In the genomic region with DNA sequence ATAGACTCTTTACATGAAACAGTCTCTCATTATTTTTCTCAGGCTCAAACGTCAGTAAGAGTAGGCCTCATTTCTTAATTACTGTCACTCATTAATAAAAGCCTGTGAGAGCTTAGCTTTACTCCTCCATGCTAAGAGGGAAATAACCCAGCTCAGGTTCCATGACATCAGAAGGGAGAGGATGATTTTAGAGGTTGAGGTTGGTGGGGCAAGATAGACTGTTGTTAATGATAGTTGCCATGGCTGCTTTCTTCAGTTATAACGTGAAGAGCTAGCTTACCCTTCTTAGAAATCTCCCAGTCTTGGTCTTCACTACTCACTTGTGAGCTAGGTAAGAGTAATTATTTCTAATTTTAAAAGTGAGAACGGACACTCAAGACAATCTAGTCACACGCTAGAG, we compare ENCODE assay signal across 10 mouse cellular contexts. TPM values are rescaled to one million over a fixed set of nuclear protein-coding genes. Genes with fewer than 3 reads are reported as not detected.
DNase-seq lines count a peak whose midpoint lies in the region; ATAC-seq and TF ChIP-seq lines count a peak whose summit lies in the region.
"Had no signal": no experiment of that assay in that cellular context is flagged by ENCODE, and none has a peak within 500 bp of the region (broad histone marks: within the 10 kb centered on the region; RNA-seq: fewer than 3 reads in every experiment).

No protein-coding gene starts in this region.

- TF ChIP-seq RAD21 in CH12.LX (IDR thresholded peaks at IDR 0.05; ENCODE audit: low read depth, low read length), result no peak

- DNase-seq in heart, postnatal 4 days, result no peak
- peak; percentile 46 for DNase-seq in CH12.LX (ENCODE audit: extremely low read depth)
- DNase-seq in forebrain, postnatal 0 days, result no peak
- DNase-seq in adrenal gland, postnatal 25 days, result no peak
- DNase-seq in gastrocnemius, postnatal 25 days, result no peak
- DNase-seq: heart, adult 11 months had no signal

- dilution Hi-C loops in CH12.LX (cut with MboI; ENCODE audit: extremely low pct_ligation_motif_present, extremely low pct_unique_long_range_greater_than_20kb, low sequenced_read_pairs), result no loop called here

- 0 out of 2 replicates have a peak, but pooled peaks cover 3% of the 10 kb centered on the region for H3K79me2 ChIP-seq in CH12.LX (replicated peaks; ENCODE audit: control insufficient read depth, extremely low read depth, insufficient read depth, poor library complexity, severe bottlenecking)

- TF ChIP-seq EP300 in CH12.LX (IDR thresholded peaks at IDR 0.05; ENCODE audit: low read length), result no peak

- WGBS in heart, embryonic 12.5 days, result 58% methylated on average over 4 of the region's 4 CpGs
- 29% methylated on average over 4 of the region's 4 CpGs for WGBS in forebrain, postnatal 0 days
- WGBS in midbrain, embryonic 13.5 days, result 70% methylated on average over 4 of the region's 4 CpGs

- no peak for TF ChIP-seq POLR2A in CH12.LX (IDR thresholded peaks at IDR 0.05; ENCODE audit: low read depth, low read length)

- H3K4me2 ChIP-seq in heart, embryonic 12.5 days, result 0 out of 2 replicates have a peak overlapping the region, but pooled peaks have one; percentile 40
- peak overlapping the region; percentile 21; the same call in 1 of the 2 replicates for H3K4me2 ChIP-seq in CH12.LX (ENCODE audit: insufficient read depth, low read depth, poor library complexity, severe bottlenecking)
- H3K4me2 ChIP-seq in forebrain, postnatal 0 days (ENCODE audit: low read depth), result peak overlapping the region; percentile 83
- peak overlapping the region; percentile 39 for H3K4me2 ChIP-seq in midbrain, embryonic 13.5 days (replicated peaks)

- peaks cover 9% of the 10 kb centered on the region for H3K4me1 ChIP-seq in heart, embryonic 12.5 days (replicated peaks)
- H3K4me1 ChIP-seq in CH12.LX (ENCODE audit: control insufficient read depth in 1 of 2, insufficient read depth in 2 of 2), result peaks cover 5 to 57% of the 10 kb centered on the region in 2 experiments; a peak in 3 of 4 replicates
- peaks cover 13% of the 10 kb centered on the region; the same call in 1 of the 2 replicates for H3K4me1 ChIP-seq in forebrain, postnatal 0 days (ENCODE audit: insufficient read depth)
- H3K4me1 ChIP-seq in midbrain, embryonic 13.5 days (replicated peaks), result peaks cover 27% of the 10 kb centered on the region

- H3K27ac ChIP-seq in heart, embryonic 12.5 days (ENCODE audit: poor library complexity, severe bottlenecking), result no peak overlapping the region
- no peak overlapping the region for H3K27ac ChIP-seq in CH12.LX (ENCODE audit: insufficient read depth, low read depth)
- no peak overlapping the region for H3K27ac ChIP-seq in forebrain, postnatal 0 days (ENCODE audit: low read depth, low read length)
- no peak overlapping the region for H3K27ac ChIP-seq in midbrain, embryonic 13.5 days

- H3K4me3 ChIP-seq in heart, embryonic 12.5 days, result no peak overlapping the region
- peak overlapping the region in 2 of 3 experiments; percentile 80 to 89 for H3K4me3 ChIP-seq in CH12.LX (replicated peaks in 1 of 3; ENCODE audit: low read depth in 2 of 3, low read length in 2 of 3, poor library complexity in 1 of 3)
- H3K4me3 ChIP-seq in forebrain, postnatal 0 days (ENCODE audit: low read depth, low read length), result peak overlapping the region; percentile 20
- 0 out of 2 replicates have a peak overlapping the region, but pooled peaks have one; percentile 2 for H3K4me3 ChIP-seq in midbrain, embryonic 13.5 days (replicated peaks)

- no peak for TF ChIP-seq CTCF in CH12.LX (conservative IDR thresholded peaks at IDR 0.05 in 1 of 2, IDR thresholded peaks at IDR 0.05 in 1 of 2; ENCODE audit: low read depth in 2 of 2, low read length in 2 of 2)
- TF ChIP-seq CTCF in forebrain, postnatal 0 days (IDR thresholded peaks at IDR 0.05; ENCODE audit: low read depth), result no peak

- H3K9ac ChIP-seq in heart, embryonic 12.5 days, result no peak overlapping the region
- no peak overlapping the region for H3K9ac ChIP-seq in CH12.LX (ENCODE audit: insufficient read depth, low read depth)
- H3K9ac ChIP-seq in forebrain, postnatal 0 days, result no peak overlapping the region
- H3K9ac ChIP-seq in midbrain, embryonic 13.5 days (replicated peaks), result no peak overlapping the region

- no peak for ATAC-seq in heart, embryonic 12.5 days (ENCODE audit: insufficient number of reproducible peaks, low FRiP score)
- no peak for ATAC-seq in forebrain, postnatal 0 days
- no peak for ATAC-seq in midbrain, embryonic 13.5 days
- ATAC-seq in activated CD4-positive, CD25-positive, alpha-beta regulatory T cell, adult 4 months, result no peak

- H3K9me3 ChIP-seq in heart, embryonic 12.5 days (replicated peaks), result no peaks in the 10 kb centered on the region
- H3K9me3 ChIP-seq in CH12.LX (replicated peaks; ENCODE audit: low read length), result no peaks in the 10 kb centered on the region
- H3K9me3 ChIP-seq in forebrain, postnatal 0 days (ENCODE audit: low read length), result no peaks in the 10 kb centered on the region
- H3K9me3 ChIP-seq in midbrain, embryonic 13.5 days, result no peaks in the 10 kb centered on the region

- 0 out of 2 replicates have a peak, but pooled peaks cover 5% of the 10 kb centered on the region for H3K36me3 ChIP-seq in heart, embryonic 12.5 days
- H3K36me3 ChIP-seq in CH12.LX (replicated peaks in 1 of 2; ENCODE audit: control insufficient read depth in 1 of 2, insufficient read depth in 1 of 2, low read length in 1 of 2), result peaks cover 0 to 11% of the 10 kb centered on the region in 2 experiments
- H3K36me3 ChIP-seq in forebrain, postnatal 0 days (ENCODE audit: insufficient read depth), result no peaks in the 10 kb centered on the region
- no peaks in the 10 kb centered on the region for H3K36me3 ChIP-seq in midbrain, embryonic 13.5 days

- in situ Hi-C loops in CH12.LX (cut with MboI; ENCODE audit: low pct_ligation_motif_present, low pct_unique_long_range_greater_than_20kb, low sequenced_read_pairs), result no loop called here

- H3K27me3 ChIP-seq in heart, embryonic 12.5 days (replicated peaks), result no peaks in the 10 kb centered on the region
- no peaks in the 10 kb centered on the region for H3K27me3 ChIP-seq in CH12.LX (replicated peaks)
- no peaks in the 10 kb centered on the region for H3K27me3 ChIP-seq in forebrain, postnatal 0 days (ENCODE audit: insufficient read depth, low read length)
- 0 out of 2 replicates have a peak, but pooled peaks cover 2% of the 10 kb centered on the region for H3K27me3 ChIP-seq in midbrain, embryonic 13.5 days

TF ChIP-seq in CH12.LX, 34 proteins besides CTCF, POLR2A, EP300 and RAD21:
- TF ChIP-seq HCFC1 (IDR thresholded peaks at IDR 0.05; ENCODE audit: low read depth, low read length) (no peak), MYC (IDR thresholded peaks at IDR 0.05; ENCODE audit: low read depth, low read length) (no peak), MAX (IDR thresholded peaks at IDR 0.05; ENCODE audit: low read length) (no peak), GABPA (IDR thresholded peaks at IDR 0.05; ENCODE audit: insufficient replicate concordance, low read depth, low read length) (no peak), RCOR1 (conservative IDR thresholded peaks at IDR 0.05; ENCODE audit: low read depth, low read length) (no peak), MAFK (IDR thresholded peaks at IDR 0.05; ENCODE audit: insufficient replicate concordance, low read length) (no peak), SIN3A (IDR thresholded peaks at IDR 0.05; ENCODE audit: low read length) (no peak), MAZ (IDR thresholded peaks at IDR 0.05; ENCODE audit: low read depth, low read length) (no peak), E2F4 (IDR thresholded peaks at IDR 0.05; ENCODE audit: insufficient replicate concordance, low read depth, low read length) (no peak), MXI1 (IDR thresholded peaks at IDR 0.05; ENCODE audit: low read depth, low read length) (no peak), PAX5 (IDR thresholded peaks at IDR 0.05; ENCODE audit: low read length) (no peak), NRF1 (IDR thresholded peaks at IDR 0.05; ENCODE audit: low read depth, low read length) (no peak), TBP (conservative IDR thresholded peaks at IDR 0.05; ENCODE audit: low read depth, low read length) (no peak), BHLHE40 (IDR thresholded peaks at IDR 0.05; ENCODE audit: low read depth, low read length) (no peak), IRF4 (IDR thresholded peaks at IDR 0.05; ENCODE audit: low read depth, low read length) (no peak), USF1 (IDR thresholded peaks at IDR 0.05; ENCODE audit: low read depth, low read length) (no peak), ELF1 (IDR thresholded peaks at IDR 0.05; ENCODE audit: low read depth, low read length) (no peak), TCF12 (IDR thresholded peaks at IDR 0.05; ENCODE audit: low read depth, low read length) (no peak), ZNF384 (IDR thresholded peaks at IDR 0.05; ENCODE audit: low read depth, low read length) (no peak)

RNA-seq across cellular contexts. Expression of a gene that starts 1.3 kb away (rescaled TPM):
- polyA plus RNA-seq in heart, embryonic 12.5 days (2016; fragmentation: Nextera tagmentation; extraction: Ambion mirVana), result 36.1 and 41.9 TPM in 2 replicates
- 10 to 100 TPM; 21.2 to 22.6 TPM for total RNA-seq in heart, postnatal 4 days (2021)
- total RNA-seq in CH12.LX (2012; rRNA removed) (19.9 and 22.0 TPM in 2 replicates), CH12.LX (2014; rRNA removed) (74.3 and 76.8 TPM in 2 replicates)
- 29.8 and 32.3 TPM in 2 replicates for polyA plus RNA-seq in CH12.LX (2012; ENCODE audit: insufficient read length, low read depth)
- total RNA-seq in forebrain, postnatal 0 days (2014; rRNA removed), result 55.9 and 58.9 TPM in 2 replicates
- 25.0 and 28.3 TPM in 2 replicates for polyA plus RNA-seq in forebrain, postnatal 0 days (2015; fragmentation: Nextera tagmentation; extraction: Ambion mirVana)
- polyA plus RNA-seq in midbrain, embryonic 13.5 days (2015; fragmentation: Nextera tagmentation; extraction: Ambion mirVana), result 38.5 and 39.8 TPM in 2 replicates
- 8.2 and 9.7 TPM in 2 replicates for total RNA-seq in adrenal gland, postnatal 25 days (2021)
- 10 to 100 TPM; 19.0 to 25.9 TPM for polyA plus RNA-seq in activated CD4-positive, CD25-positive, alpha-beta regulatory T cell, adult 4 months (2017; shearing (Covaris generic))
- total RNA-seq in gastrocnemius, postnatal 25 days (2021), result 1 to 10 TPM; 3.9 to 4.1 TPM

RNA-seq across cellular contexts. Expression of a gene that starts 57.7 kb away (rescaled TPM):
- 1,088 and 1,135 TPM in 2 replicates for polyA plus RNA-seq in heart, embryonic 12.5 days (2016; fragmentation: Nextera tagmentation; extraction: Ambion mirVana)
- total RNA-seq in heart, postnatal 4 days (2021), result 1,000 to 10,000 TPM; 1,381 to 1,460 TPM
- total RNA-seq in CH12.LX (2012; rRNA removed) (1.4 and 1.7 TPM in 2 replicates), CH12.LX (2014; rRNA removed) (2.3 and 2.5 TPM in 2 replicates)
- polyA plus RNA-seq in CH12.LX (2012; ENCODE audit: insufficient read length, low read depth), result 0.29 TPM in 1 of 2 replicates, not detected in the other
- 1.2 TPM in 1 of 2 replicates, not detected in the other for total RNA-seq in forebrain, postnatal 0 days (2014; rRNA removed)
- polyA plus RNA-seq in forebrain, postnatal 0 days (2015; fragmentation: Nextera tagmentation; extraction: Ambion mirVana), result not detected in 2 replicates
- 0.19 TPM in 1 of 2 replicates, not detected in the other for polyA plus RNA-seq in midbrain, embryonic 13.5 days (2015; fragmentation: Nextera tagmentation; extraction: Ambion mirVana)
- total RNA-seq in adrenal gland, postnatal 25 days (2021), result not detected in 2 replicates
- not detected for polyA plus RNA-seq in activated CD4-positive, CD25-positive, alpha-beta regulatory T cell, adult 4 months (2017; shearing (Covaris generic))
- total RNA-seq in gastrocnemius, postnatal 25 days (2021), result 1,000 to 10,000 TPM in 1 of 2 experiments, 100 to 1,000 TPM in 1; 118 to 1,199 TPM
- polyA plus RNA-seq: macrophage had no signal

Comparison
In these comparisons a context has a peak if more than half of its experiments do, and no peak if none do; other contexts are left out.
1. H3K4me2 ChIP-seq: peak in every context shown above with its lines; median percentile 83 in forebrain, postnatal 0 days; 40 in heart, embryonic 12.5 days; 39 in midbrain, embryonic 13.5 days; 21 in CH12.LX.
2. RNA of a gene that starts 57.7 kb away (total RNA-seq): 1,381 to 1,460 TPM in heart, postnatal 4 days and 118 to 1,199 TPM in gastrocnemius, postnatal 25 days; 1.4 to 2.5 TPM in CH12.LX, 1.2 TPM in forebrain, postnatal 0 days and not detected in adrenal gland, postnatal 25 days; every median in the first group is over 10 times any median in the second.